Mouse (Mus musculus) lung, postnatal 4 days (tissue): ENCODE results near the gene Dscam.

Experiments
- DNase-seq, 2 experiments: peaks; one replicate each; pipeline ENCODE4 v3.0.0; 2021

Gene Dscam

GRCm38 (mm10) chr16:97103046-97103445 is 67.5 kb downstream of the Dscam start:
- no peak for DNase-seq

- DNase-seq: no peak
These were observed 70.5 kb downstream of the Dscam start for GRCm38 (mm10) chr16:97100091-97100490.

GRCm38 (mm10) chr16:97098508-97098907 is 72.0 kb downstream of the Dscam start:
- DNase-seq: no peak

GRCm38 (mm10) chr16:97096709-97097108 is 73.8 kb downstream of the Dscam start:
- no peak for DNase-seq

- DNase-seq: no peak
These were observed 75.1 kb downstream of the Dscam start for GRCm38 (mm10) chr16:97095496-97095895.

GRCm38 (mm10) chr16:97089339-97089738 is 81.2 kb downstream of the Dscam start:
- no peak for DNase-seq

GRCm38 (mm10) chr16:97083694-97084093 is 86.9 kb downstream of the Dscam start:
- no peak for DNase-seq

- no peak for DNase-seq
These were observed 94.5 kb downstream of the Dscam start for GRCm38 (mm10) chr16:97075920-97076572.

- no peak for DNase-seq
These were observed 95.2 kb downstream of the Dscam start for GRCm38 (mm10) chr16:97075137-97075902.

GRCm38 (mm10) chr16:97073847-97074246 is 96.7 kb downstream of the Dscam start:
- no peak for DNase-seq

- DNase-seq: no peak
These were observed 97.9 kb downstream of the Dscam start for GRCm38 (mm10) chr16:97072624-97073023.

GRCm38 (mm10) chr16:97066856-97067255 is 103.7 kb downstream of the Dscam start:
- DNase-seq: no peak

- no peak for DNase-seq
These were observed 108.3 kb downstream of the Dscam start for GRCm38 (mm10) chr16:97062207-97062606.

GRCm38 (mm10) chr16:97061390-97061789 is 109.2 kb downstream of the Dscam start:
- DNase-seq: no peak

- DNase-seq: no peak
These were observed 109.8 kb downstream of the Dscam start for GRCm38 (mm10) chr16:97060736-97061135.

- no peak for DNase-seq
These were observed 110.3 kb downstream of the Dscam start for GRCm38 (mm10) chr16:97060276-97060675.

- DNase-seq: no peak
These were observed 135.3 kb downstream of the Dscam start for GRCm38 (mm10) chr16:97035271-97035670.

GRCm38 (mm10) chr16:97033540-97034058 is 137.0 kb downstream of the Dscam start:
- no peak for DNase-seq

GRCm38 (mm10) chr16:97027701-97028100 is 142.9 kb downstream of the Dscam start:
- no peak for DNase-seq

- DNase-seq: no peak
These were observed 143.7 kb downstream of the Dscam start for GRCm38 (mm10) chr16:97026803-97027202.

GRCm38 (mm10) chr16:97024406-97024805 is 146.1 kb downstream of the Dscam start:
- DNase-seq: no peak

- no peak for DNase-seq
These were observed 149.1 kb downstream of the Dscam start for GRCm38 (mm10) chr16:97021496-97021895.

- DNase-seq: no peak
These were observed 152.2 kb downstream of the Dscam start for GRCm38 (mm10) chr16:97018304-97018703.

- no peak for DNase-seq
These were observed 153.3 kb downstream of the Dscam start for GRCm38 (mm10) chr16:97017171-97017738.
